ENCODE assay signal across 8 mouse cellular contexts in genomic region chr8:95599861-95600260, GRCm38 (mm10). TPM values are rescaled to one million over a fixed set of nuclear protein-coding genes. Genes with fewer than 3 reads are reported as not detected.
DNase-seq lines count a peak whose midpoint lies in the region; ATAC-seq and TF ChIP-seq lines count a peak whose summit lies in the region.

No protein-coding gene starts in this region.

- DNase-seq in gastrocnemius, adult 2 months = no peak
- DNase-seq in gastrocnemius, postnatal 25 days = no peak
- DNase-seq in WW6 (ENCODE audit: low read depth, low spot score) = peak; percentile 63
- DNase-seq in embryo, embryonic 11.5 days (ENCODE audit: low read depth, low spot score) = peak; percentile 59
- peak; percentile 39 to 79 for DNase-seq in layer of hippocampus, adult 8-10 months (ENCODE audit: low spot score in 2 of 2)
- peak; percentile 43 for DNase-seq in lung, postnatal 36 days
- peak; percentile 87 for DNase-seq in right cerebral cortex, postnatal 4 days

- 10% methylated on average over 11 of the region's 11 CpGs for WGBS in heart, embryonic 16.5 days

- H3K4me3 ChIP-seq in gastrocnemius, adult 2 months = no peak overlapping the region
- peak overlapping the region; percentile 37 for H3K4me3 ChIP-seq in heart, embryonic 16.5 days (ENCODE audit: low read length)

- no peak for ATAC-seq in heart, embryonic 16.5 days (replicated peaks; ENCODE audit: extremely low read depth, insufficient read depth, low FRiP score)

- H3K27me3 ChIP-seq in heart, embryonic 16.5 days (ENCODE audit: control insufficient read depth, insufficient read depth, low read length) = no peaks in the 10 kb centered on the region

- peaks cover 9% of the 10 kb centered on the region; the same call in 1 of the 2 replicates for H3K4me1 ChIP-seq in heart, embryonic 16.5 days (ENCODE audit: control insufficient read depth, insufficient read depth, low read length)

- H3K9ac ChIP-seq in heart, embryonic 16.5 days (ENCODE audit: low read length) = 0 out of 2 replicates have a peak overlapping the region, but pooled peaks have one; percentile 33

- intact Hi-C loops in gastrocnemius, adult 2 months (cut with DNase I) = loop anchor here (5.0 kb wide), 1 partner anchor 317 kb away; no protein-coding TSS in a partner anchor

- no peaks in the 10 kb centered on the region for H3K9me3 ChIP-seq in heart, embryonic 16.5 days (replicated peaks; ENCODE audit: control insufficient read depth, low read length)

- H3K36me3 ChIP-seq in heart, embryonic 16.5 days (ENCODE audit: control insufficient read depth, insufficient read depth) = no peaks in the 10 kb centered on the region

- H3K4me2 ChIP-seq in heart, embryonic 16.5 days (ENCODE audit: low read depth, low read length) = peak overlapping the region; percentile 45

- TF ChIP-seq CTCF in gastrocnemius, adult 2 months (IDR thresholded peaks at IDR 0.05) = peak; percentile 72

- H3K27ac ChIP-seq in gastrocnemius, adult 2 months = no peak overlapping the region
- no peak overlapping the region for H3K27ac ChIP-seq in heart, embryonic 16.5 days (ENCODE audit: low read length)

RNA-seq across cellular contexts. Expression of gene Prss54, which starts 23.7 kb away (rescaled TPM):
- not detected for total RNA-seq in gastrocnemius, adult 2 months (2021)
- total RNA-seq in gastrocnemius, postnatal 25 days (2021) = not detected
- not detected in 2 replicates for polyA plus RNA-seq in heart, embryonic 16.5 days (2015; fragmentation: Nextera tagmentation; extraction: Ambion mirVana)
- not detected for total RNA-seq in layer of hippocampus, adult 8-10 months (2022)

RNA-seq across cellular contexts. Expression of gene Gins3, which starts 33.4 kb away (rescaled TPM):
- under 1 TPM; 0.41 to 0.64 TPM for total RNA-seq in gastrocnemius, adult 2 months (2021)
- total RNA-seq in gastrocnemius, postnatal 25 days (2021) = under 1 TPM; 0.38 to 0.67 TPM
- polyA plus RNA-seq in heart, embryonic 16.5 days (2015; fragmentation: Nextera tagmentation; extraction: Ambion mirVana) = 13.4 and 13.8 TPM in 2 replicates
- 1 to 10 TPM; 1.8 to 3.4 (median 2.5) TPM for total RNA-seq in layer of hippocampus, adult 8-10 months (2022)

Comparison
In these comparisons a context has a peak if more than half of its experiments do, and no peak if none do; other contexts are left out.
1. DNase-seq: peak in WW6 (single experiment), embryo, embryonic 11.5 days (single experiment), layer of hippocampus, adult 8-10 months (2 of 2), lung, postnatal 36 days (single experiment) and right cerebral cortex, postnatal 4 days (single experiment); none in gastrocnemius, adult 2 months (single experiment) and gastrocnemius, postnatal 25 days (single experiment).